Mouse (Mus musculus) hindbrain, embryonic 16.5 days (tissue): ENCODE results near the gene 2310022A10Rik. TPM values are rescaled to one million over a fixed set of nuclear protein-coding genes. Genes with fewer than 3 reads are reported as not detected.

Experiments used
- ATAC-seq: fragments of 200-750 bp; cut with Nextera tagmentation; 2 replicates; pipeline ENCODE4 v1.8.0; 2017; ENCODE audit warnings: moderate TSS enrichment, moderate library complexity
- H3K27ac ChIP-seq: fragments of 300-500 bp; sonication (generic); 2 replicates; pipeline ENCODE4 v1.5.1; 2014; ENCODE audit warnings: low read depth, mild to moderate bottlenecking, control low read depth, low read length, moderate library complexity
- H3K27me3 ChIP-seq: fragments of 300-500 bp; sonication (generic); replicated peaks from 2 replicates; pipeline ENCODE4 v1.6.1; 2014; ENCODE audit warnings: low read length; ENCODE audit not compliant: control insufficient read depth, insufficient read depth
- H3K36me3 ChIP-seq: fragments of 300-500 bp; sonication (generic); 2 replicates; pipeline ENCODE4 v1.6.1; 2014; ENCODE audit warnings: mild to moderate bottlenecking, low read length, moderate library complexity, mixed read lengths; ENCODE audit not compliant: control insufficient read depth, insufficient read depth
- H3K4me1 ChIP-seq: fragments of 300-500 bp; sonication (generic); 2 replicates; pipeline ENCODE4 v1.6.1; 2014; ENCODE audit warnings: low read depth, low read length; ENCODE audit not compliant: control insufficient read depth, insufficient read depth
- H3K4me2 ChIP-seq: fragments of 300-500 bp; sonication (generic); 2 replicates; pipeline ENCODE4 v1.6.1; 2014; ENCODE audit warnings: mild to moderate bottlenecking, low read length, control low read depth, moderate library complexity
- H3K4me3 ChIP-seq: fragments of 300-500 bp; sonication (generic); 2 replicates; pipeline ENCODE4 v1.5.1; 2014; ENCODE audit warnings: mild to moderate bottlenecking, low read length, control low read depth, moderate library complexity
- H3K9ac ChIP-seq: fragments of 300-500 bp; sonication (generic); 2 replicates; pipeline ENCODE4 v1.6.1; 2014; ENCODE audit warnings: low read depth, mild to moderate bottlenecking, control low read depth, low read length, moderate library complexity
- H3K9me3 ChIP-seq: fragments of 300-500 bp; sonication (generic); 2 replicates; pipeline ENCODE4 v1.6.1; 2014; ENCODE audit warnings: mild to moderate bottlenecking, low read length, moderate library complexity; ENCODE audit not compliant: control insufficient read depth
- WGBS: fragments of 180-500 bp; shearing (Covaris S2); extraction: QIAGEN DNeasy Blood & Tissue Kit; methylation state at CpG from one replicate; pipeline ENCODE4 v1.1.7; 2014; 5-methylcytosine and 5-hydroxymethylcytosine counted together
- polyA plus RNA-seq: library from polyadenylated mRNA; unstranded; fragments of >200 nt; fragmentation: Nextera tagmentation; extraction: Ambion mirVana; gene quantifications from 2 replicates; pipeline ENCODE4 v1.2.1, GENCODE M21; 2015

The 2310022A10Rik gene
- polyA plus RNA-seq, 1 experiment from 2014 or later, result 33.7 TPM

GRCm38 (mm10) chr7:27605499-27606285 lies 52.7 kb downstream of the 2310022A10Rik start:
- H3K4me3 ChIP-seq, result no peak overlapping the region
- no peak overlapping the region for H3K4me2 ChIP-seq
- peaks cover 43% of the 10 kb centered on the region for H3K4me1 ChIP-seq
- 51% methylated on average over 9 of the region's 9 CpGs for WGBS
- no peaks in the 10 kb centered on the region for H3K27me3 ChIP-seq
- H3K27ac ChIP-seq, result peak overlapping the region; percentile 77
- peak; percentile 49 for ATAC-seq
- H3K9me3 ChIP-seq, result no peaks in the 10 kb centered on the region
- 0 out of 2 replicates have a peak overlapping the region, but pooled peaks have one; percentile 3 for H3K9ac ChIP-seq
- H3K36me3 ChIP-seq, result no peaks in the 10 kb centered on the region

GRCm38 (mm10) chr7:27606481-27607254 lies 53.6 kb downstream of the 2310022A10Rik start:
- H3K9me3 ChIP-seq, result no peaks in the 10 kb centered on the region
- no peak overlapping the region for H3K4me3 ChIP-seq
- H3K27me3 ChIP-seq, result no peaks in the 10 kb centered on the region
- WGBS, result 63% methylated on average over 10 of the region's 10 CpGs
- 0 out of 2 replicates have a peak overlapping the region, but pooled peaks have one; percentile 3 for H3K9ac ChIP-seq
- no peak for ATAC-seq
- H3K36me3 ChIP-seq, result no peaks in the 10 kb centered on the region
- peak overlapping the region; percentile 77; the same call in 1 of the 2 replicates for H3K27ac ChIP-seq
- H3K4me2 ChIP-seq, result no peak overlapping the region
- H3K4me1 ChIP-seq, result peaks cover 37% of the 10 kb centered on the region

GRCm38 (mm10) chr7:27607580-27607979 lies 54.5 kb downstream of the 2310022A10Rik start:
- peak; percentile 69 for ATAC-seq
- Histone ChIP-seq H3K4me3 (no peak overlapping the region), H3K36me3 (no peaks in the 10 kb centered on the region), H3K27ac (peak overlapping the region; percentile 49; the same call in 1 of the 2 replicates), H3K4me1 (peaks cover 30% of the 10 kb centered on the region), H3K4me2 (no peak overlapping the region), H3K9me3 (no peaks in the 10 kb centered on the region), H3K27me3 (no peaks in the 10 kb centered on the region), H3K9ac (no peak overlapping the region)
- WGBS, result 39% methylated on average over 5 of the region's 5 CpGs

GRCm38 (mm10) chr7:27608130-27608529 lies 55.1 kb downstream of the 2310022A10Rik start:
- Histone ChIP-seq H3K4me1 (peaks cover 34% of the 10 kb centered on the region), H3K4me3 (no peak overlapping the region), H3K9ac (no peak overlapping the region), H3K36me3 (no peaks in the 10 kb centered on the region), H3K27ac (no peak overlapping the region; the same call in 1 of the 2 replicates), H3K27me3 (no peaks in the 10 kb centered on the region), H3K4me2 (no peak overlapping the region), H3K9me3 (no peaks in the 10 kb centered on the region)
- no peak for ATAC-seq
- WGBS, result 79% methylated on average over 3 of the region's 3 CpGs

- Histone ChIP-seq H3K9ac (no peak overlapping the region), H3K9me3 (no peaks in the 10 kb centered on the region), H3K4me3 (no peak overlapping the region), H3K36me3 (no peaks in the 10 kb centered on the region), H3K27me3 (no peaks in the 10 kb centered on the region), H3K27ac (no peak overlapping the region), H3K4me1 (peaks cover 41% of the 10 kb centered on the region), H3K4me2 (no peak overlapping the region)
- ATAC-seq, result no peak
- 98% methylated on average over 4 of the region's 4 CpGs for WGBS
These were observed 56.3 kb downstream of the 2310022A10Rik start for GRCm38 (mm10) chr7:27609285-27609684.

GRCm38 (mm10) chr7:27609688-27610087 lies 56.7 kb downstream of the 2310022A10Rik start:
- no peak for ATAC-seq
- 77% methylated on average over 2 of the region's 2 CpGs for WGBS
- Histone ChIP-seq H3K4me3 (no peak overlapping the region), H3K36me3 (no peaks in the 10 kb centered on the region), H3K27me3 (no peaks in the 10 kb centered on the region), H3K4me2 (no peak overlapping the region), H3K27ac (no peak overlapping the region), H3K9ac (no peak overlapping the region), H3K9me3 (no peaks in the 10 kb centered on the region), H3K4me1 (peaks cover 41% of the 10 kb centered on the region)

- Histone ChIP-seq H3K4me2 (no peak overlapping the region), H3K27ac (peak overlapping the region; percentile 17; the same call in 1 of the 2 replicates), H3K36me3 (no peaks in the 10 kb centered on the region), H3K9me3 (no peaks in the 10 kb centered on the region), H3K4me3 (no peak overlapping the region), H3K27me3 (no peaks in the 10 kb centered on the region), H3K9ac (no peak overlapping the region), H3K4me1 (peaks cover 38% of the 10 kb centered on the region)
- WGBS, result 86% methylated on average over 3 of the region's 3 CpGs
- no peak for ATAC-seq
These were observed 57.3 kb downstream of the 2310022A10Rik start for GRCm38 (mm10) chr7:27610370-27610769.

GRCm38 (mm10) chr7:27610871-27611270 lies 57.8 kb downstream of the 2310022A10Rik start:
- Histone ChIP-seq H3K9ac (no peak overlapping the region), H3K4me1 (peaks cover 33% of the 10 kb centered on the region), H3K9me3 (no peaks in the 10 kb centered on the region), H3K27me3 (no peaks in the 10 kb centered on the region), H3K27ac (no peak overlapping the region; the same call in 1 of the 2 replicates), H3K4me3 (no peak overlapping the region), H3K36me3 (no peaks in the 10 kb centered on the region), H3K4me2 (no peak overlapping the region)
- ATAC-seq, result no peak
- 85% methylated on average over 5 of the region's 5 CpGs for WGBS

- 48% methylated on average over 4 of the region's 4 CpGs for WGBS
- no peak overlapping the region for H3K4me2 ChIP-seq
- no peaks in the 10 kb centered on the region for H3K9me3 ChIP-seq
- ATAC-seq, result no peak
- peaks cover 5% of the 10 kb centered on the region; the same call in 1 of the 2 replicates for H3K36me3 ChIP-seq
- no peak overlapping the region for H3K4me3 ChIP-seq
- peak overlapping the region; percentile 27 for H3K9ac ChIP-seq
- H3K27me3 ChIP-seq, result no peaks in the 10 kb centered on the region
- peak overlapping the region; percentile 70; the same call in 1 of the 2 replicates for H3K27ac ChIP-seq
- H3K4me1 ChIP-seq, result peaks cover 19% of the 10 kb centered on the region
These were observed 59.9 kb downstream of the 2310022A10Rik start for GRCm38 (mm10) chr7:27612940-27613339.
